ENCODE assay signal across 10 mouse cellular contexts in the genomic region with DNA sequence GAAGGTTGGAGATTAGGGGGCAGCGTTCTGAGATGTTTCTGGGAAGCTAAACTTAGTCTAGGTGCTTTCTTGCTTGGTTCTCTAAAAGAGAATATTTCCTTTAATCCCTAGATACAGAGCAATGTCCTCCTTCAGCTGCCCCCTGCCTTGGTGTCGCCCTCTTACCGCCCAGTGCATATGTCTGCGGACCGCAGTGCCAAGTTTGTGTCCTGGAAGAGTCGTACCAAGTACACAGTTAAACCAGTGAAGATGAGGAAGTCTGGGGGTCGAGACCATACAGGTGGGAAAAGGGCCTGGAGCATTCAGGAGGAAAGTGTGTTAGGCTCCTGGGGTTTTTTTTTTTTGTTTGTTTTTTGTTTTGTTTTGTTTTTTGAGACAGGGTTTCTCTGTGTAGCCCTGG. TPM values are rescaled to one million over a fixed set of nuclear protein-coding genes. Genes with fewer than 3 reads are reported as not detected.
DNase-seq lines count a peak whose midpoint lies in the region; ATAC-seq and TF ChIP-seq lines count a peak whose summit lies in the region.
"Had no signal": no experiment of that assay in that cellular context is flagged by ENCODE, and none has a peak within 500 bp of the region (broad histone marks: within the 10 kb centered on the region; RNA-seq: fewer than 3 reads in every experiment).

No protein-coding gene starts in this region.

- no peak for TF ChIP-seq EP300 in CH12.LX (IDR thresholded peaks at IDR 0.05; ENCODE audit: low read length)

- H3K79me2 ChIP-seq in CH12.LX (replicated peaks; ENCODE audit: control insufficient read depth, extremely low read depth, insufficient read depth, poor library complexity, severe bottlenecking): peaks cover 24% of the 10 kb centered on the region

- in situ Hi-C loops in CH12.LX (cut with MboI; ENCODE audit: low pct_ligation_motif_present, low pct_unique_long_range_greater_than_20kb, low sequenced_read_pairs): no loop called here

- dilution Hi-C loops in CH12.LX (cut with MboI; ENCODE audit: extremely low pct_ligation_motif_present, extremely low pct_unique_long_range_greater_than_20kb, low sequenced_read_pairs): no loop called here

- peaks cover 47% of the 10 kb centered on the region for H3K4me1 ChIP-seq in heart, embryonic 13.5 days
- H3K4me1 ChIP-seq in CH12.LX (ENCODE audit: control insufficient read depth in 1 of 2, insufficient read depth in 2 of 2): peaks cover 12 to 56% of the 10 kb centered on the region in 2 experiments
- peaks cover 8% of the 10 kb centered on the region for H3K4me1 ChIP-seq in embryonic fibroblast, embryonic 13.5 days (ENCODE audit: control insufficient read depth, insufficient read depth, low read length)
- H3K4me1 ChIP-seq in liver, embryonic 15.5 days (replicated peaks): peaks cover 57% of the 10 kb centered on the region

- WGBS in heart, embryonic 13.5 days: 86% methylated on average over 7 of the region's 7 CpGs
- 81% methylated on average over 7 of the region's 7 CpGs for WGBS in liver, embryonic 15.5 days (ENCODE audit: insufficient replicate concordance)

- no peak for TF ChIP-seq CTCF in CH12.LX (conservative IDR thresholded peaks at IDR 0.05 in 1 of 2, IDR thresholded peaks at IDR 0.05 in 1 of 2; ENCODE audit: low read depth in 2 of 2, low read length in 2 of 2)
- TF ChIP-seq CTCF in embryonic fibroblast, embryonic 13.5 days (IDR thresholded peaks at IDR 0.05; ENCODE audit: borderline replicate concordance, insufficient read depth, low read length): no peak

- no peak overlapping the region for H3K27ac ChIP-seq in heart, embryonic 13.5 days (replicated peaks)
- H3K27ac ChIP-seq in CH12.LX (ENCODE audit: insufficient read depth, low read depth): no peak overlapping the region
- H3K27ac ChIP-seq in embryonic fibroblast, embryonic 13.5 days (ENCODE audit: insufficient read depth, low read length): no peak overlapping the region
- no peak overlapping the region for H3K27ac ChIP-seq in liver, embryonic 15.5 days (replicated peaks)

- H3K4me2 ChIP-seq in heart, embryonic 13.5 days: peak overlapping the region; percentile 93
- H3K4me2 ChIP-seq in CH12.LX (ENCODE audit: insufficient read depth, low read depth, poor library complexity, severe bottlenecking): peak overlapping the region; percentile 90
- peak overlapping the region; percentile 92 for H3K4me2 ChIP-seq in liver, embryonic 15.5 days

- TF ChIP-seq POLR2A in CH12.LX (IDR thresholded peaks at IDR 0.05; ENCODE audit: low read depth, low read length): no peak
- TF ChIP-seq POLR2A in embryonic fibroblast, embryonic 13.5 days (IDR thresholded peaks at IDR 0.05; ENCODE audit: low read depth, low read length): no peak

- no peaks in the 10 kb centered on the region for H3K27me3 ChIP-seq in heart, embryonic 13.5 days (replicated peaks)
- H3K27me3 ChIP-seq in CH12.LX (replicated peaks): no peaks in the 10 kb centered on the region
- H3K27me3 ChIP-seq in liver, embryonic 15.5 days: no peaks in the 10 kb centered on the region

- no peak for DNase-seq in heart, adult 9 months (ENCODE audit: low spot score in 2 of 2)
- no peak for DNase-seq in CH12.LX (ENCODE audit: extremely low read depth)
- DNase-seq in thymus, postnatal 14 days: no peak
- DNase-seq in layer of hippocampus, postnatal 14 days (ENCODE audit: low spot score in 2 of 2): no peak
- DNase-seq in B cell, adult 2 months: no peak
- DNase-seq: right cerebral cortex, postnatal 4 days; thymus, postnatal 25 days had no signal

- ATAC-seq in heart, embryonic 13.5 days (ENCODE audit: extremely low read depth, insufficient number of reproducible peaks, low FRiP score, low TSS enrichment): no peak
- no peak for ATAC-seq in liver, embryonic 15.5 days (ENCODE audit: insufficient read depth)

- H3K9me3 ChIP-seq in heart, embryonic 13.5 days: no peaks in the 10 kb centered on the region
- no peaks in the 10 kb centered on the region for H3K9me3 ChIP-seq in CH12.LX (replicated peaks; ENCODE audit: low read length)
- no peaks in the 10 kb centered on the region for H3K9me3 ChIP-seq in liver, embryonic 15.5 days (replicated peaks)

- no peak for TF ChIP-seq RAD21 in CH12.LX (IDR thresholded peaks at IDR 0.05; ENCODE audit: low read depth, low read length)

- peak overlapping the region; percentile 80; the same call in 1 of the 2 replicates for H3K4me3 ChIP-seq in heart, embryonic 13.5 days
- peak overlapping the region in 1 of 3 experiments; percentile 96 for H3K4me3 ChIP-seq in CH12.LX (replicated peaks in 1 of 3; ENCODE audit: low read depth in 2 of 3, low read length in 2 of 3, poor library complexity in 1 of 3)
- H3K4me3 ChIP-seq in embryonic fibroblast, embryonic 13.5 days (ENCODE audit: insufficient read depth, low read length): peak overlapping the region; percentile 76; the same call in 1 of the 2 replicates
- peak overlapping the region; percentile 78; the same call in 1 of the 2 replicates for H3K4me3 ChIP-seq in liver, embryonic 15.5 days (replicated peaks)

- H3K9ac ChIP-seq in heart, embryonic 13.5 days: no peak overlapping the region; the same call in 1 of the 2 replicates
- H3K9ac ChIP-seq in CH12.LX (ENCODE audit: insufficient read depth, low read depth): no peak overlapping the region
- 0 out of 2 replicates have a peak overlapping the region, but pooled peaks have one; percentile 73 for H3K9ac ChIP-seq in liver, embryonic 15.5 days

- peaks cover 33% of the 10 kb centered on the region for H3K36me3 ChIP-seq in heart, embryonic 13.5 days
- peaks cover 14 to 33% of the 10 kb centered on the region in 2 experiments for H3K36me3 ChIP-seq in CH12.LX (replicated peaks in 1 of 2; ENCODE audit: control insufficient read depth in 1 of 2, insufficient read depth in 1 of 2, low read length in 1 of 2)
- peaks cover 13% of the 10 kb centered on the region for H3K36me3 ChIP-seq in liver, embryonic 15.5 days (replicated peaks)

TF ChIP-seq in CH12.LX, 34 proteins besides CTCF, POLR2A, EP300 and RAD21:
- TF ChIP-seq HCFC1 (IDR thresholded peaks at IDR 0.05; ENCODE audit: low read depth, low read length): no peak
- TF ChIP-seq ZMIZ1 (IDR thresholded peaks at IDR 0.05; ENCODE audit: low read depth, low read length): no peak
- no peak for TF ChIP-seq MAX (IDR thresholded peaks at IDR 0.05; ENCODE audit: low read length)
- no peak for TF ChIP-seq UBTF (IDR thresholded peaks at IDR 0.05; ENCODE audit: low read depth, low read length)
- TF ChIP-seq CHD1 (IDR thresholded peaks at IDR 0.05; ENCODE audit: low read depth, low read length): no peak
- TF ChIP-seq SIN3A (IDR thresholded peaks at IDR 0.05; ENCODE audit: low read length): no peak

RNA-seq across cellular contexts. Expression of a gene that starts 1.2 kb away (rescaled TPM):
- 98.0 and 111 TPM in 2 replicates for polyA plus RNA-seq in heart, embryonic 13.5 days (2015; fragmentation: Nextera tagmentation; extraction: Ambion mirVana)
- total RNA-seq in CH12.LX (2012; rRNA removed) (235 and 238 TPM in 2 replicates), CH12.LX (2014; rRNA removed) (128 and 130 TPM in 2 replicates)
- 158 and 201 TPM in 2 replicates for polyA plus RNA-seq in CH12.LX (2012; ENCODE audit: insufficient read length, low read depth)
- polyA plus RNA-seq in embryonic fibroblast, embryonic 13.5 days (2011; ENCODE audit: insufficient read length, low read depth, missing spikeins): 33.5 and 45.2 TPM in 2 replicates
- 67.9 and 69.4 TPM in 2 replicates for polyA plus RNA-seq in liver, embryonic 15.5 days (2015; fragmentation: Nextera tagmentation; extraction: Ambion mirVana)
- 10 to 100 TPM; 51.1 to 54.3 TPM for total RNA-seq in layer of hippocampus, postnatal 14 days (2021)

RNA-seq across cellular contexts. Expression of a gene that starts 1.5 kb away (rescaled TPM):
- polyA plus RNA-seq in heart, embryonic 13.5 days (2015; fragmentation: Nextera tagmentation; extraction: Ambion mirVana): 18.6 and 20.5 TPM in 2 replicates
- total RNA-seq in CH12.LX (2012; rRNA removed): 7.8 and 10.7 TPM in 2 replicates
- 6.6 and 8.3 TPM in 2 replicates for total RNA-seq in CH12.LX (2014; rRNA removed)
- 6.7 and 7.8 TPM in 2 replicates for polyA plus RNA-seq in CH12.LX (2012; ENCODE audit: insufficient read length, low read depth)
- 6.5 and 7.2 TPM in 2 replicates for polyA plus RNA-seq in embryonic fibroblast, embryonic 13.5 days (2011; ENCODE audit: insufficient read length, low read depth, missing spikeins)
- polyA plus RNA-seq in liver, embryonic 15.5 days (2015; fragmentation: Nextera tagmentation; extraction: Ambion mirVana): 9.3 and 10.3 TPM in 2 replicates
- 10 to 100 TPM; 15.1 to 16.7 TPM for total RNA-seq in layer of hippocampus, postnatal 14 days (2021)

RNA-seq across cellular contexts. Expression of a gene that starts 2.9 kb away (rescaled TPM):
- 41.1 and 41.4 TPM in 2 replicates for polyA plus RNA-seq in heart, embryonic 13.5 days (2015; fragmentation: Nextera tagmentation; extraction: Ambion mirVana)
- 76.0 and 82.5 TPM in 2 replicates for total RNA-seq in CH12.LX (2012; rRNA removed)
- 33.3 and 37.7 TPM in 2 replicates for total RNA-seq in CH12.LX (2014; rRNA removed)
- 65.9 and 68.1 TPM in 2 replicates for polyA plus RNA-seq in CH12.LX (2012; ENCODE audit: insufficient read length, low read depth)
- polyA plus RNA-seq in embryonic fibroblast, embryonic 13.5 days (2011; ENCODE audit: insufficient read length, low read depth, missing spikeins): 63.6 and 64.4 TPM in 2 replicates
- 9.7 and 11.5 TPM in 2 replicates for polyA plus RNA-seq in liver, embryonic 15.5 days (2015; fragmentation: Nextera tagmentation; extraction: Ambion mirVana)
- total RNA-seq in layer of hippocampus, postnatal 14 days (2021): 10 to 100 TPM; 23.8 to 24.4 TPM

RNA-seq across cellular contexts. Expression of a gene that starts 18.0 kb away (rescaled TPM):
- 49.3 and 52.6 TPM in 2 replicates for polyA plus RNA-seq in heart, embryonic 13.5 days (2015; fragmentation: Nextera tagmentation; extraction: Ambion mirVana)
- total RNA-seq in CH12.LX (2012; rRNA removed): 2.9 and 4.8 TPM in 2 replicates
- total RNA-seq in CH12.LX (2014; rRNA removed): 0.11 and 0.14 TPM in 2 replicates
- 0.20 and 0.29 TPM in 2 replicates for polyA plus RNA-seq in CH12.LX (2012; ENCODE audit: insufficient read length, low read depth)
- polyA plus RNA-seq in embryonic fibroblast, embryonic 13.5 days (2011; ENCODE audit: insufficient read length, low read depth, missing spikeins): 145 and 172 TPM in 2 replicates
- polyA plus RNA-seq in liver, embryonic 15.5 days (2015; fragmentation: Nextera tagmentation; extraction: Ambion mirVana): 7.8 and 9.1 TPM in 2 replicates
- 10 to 100 TPM; 11.2 to 11.4 TPM for total RNA-seq in layer of hippocampus, postnatal 14 days (2021)

RNA-seq across cellular contexts. Expression of a gene that starts 26.9 kb away (rescaled TPM):
- polyA plus RNA-seq in heart, embryonic 13.5 days (2015; fragmentation: Nextera tagmentation; extraction: Ambion mirVana): 37.6 and 40.3 TPM in 2 replicates
- total RNA-seq in CH12.LX (2012; rRNA removed): 46.1 and 55.0 TPM in 2 replicates
- total RNA-seq in CH12.LX (2014; rRNA removed): 53.6 and 55.2 TPM in 2 replicates
- polyA plus RNA-seq in CH12.LX (2012; ENCODE audit: insufficient read length, low read depth): 38.1 and 49.3 TPM in 2 replicates
- polyA plus RNA-seq in embryonic fibroblast, embryonic 13.5 days (2011; ENCODE audit: insufficient read length, low read depth, missing spikeins): 29.9 and 32.3 TPM in 2 replicates
- polyA plus RNA-seq in liver, embryonic 15.5 days (2015; fragmentation: Nextera tagmentation; extraction: Ambion mirVana): 21.5 and 22.6 TPM in 2 replicates
- 10 to 100 TPM; 12.5 to 15.7 TPM for total RNA-seq in layer of hippocampus, postnatal 14 days (2021)
